Comparison of ENCODE assay signal across 16 mouse cellular contexts in genomic region chr5:3515477-3515876, GRCm38 (mm10).
"Had no signal": no experiment of that assay in that cellular context is flagged by ENCODE, and none has a peak within 500 bp of the region (broad histone marks: within the 10 kb centered on the region; RNA-seq: fewer than 3 reads in every experiment).

No protein-coding gene starts in this region.

- H3K27ac ChIP-seq: kidney, postnatal 0 days; limb, embryonic 12.5 days; midbrain, embryonic 13.5 days; neural tube, embryonic 12.5 days had no signal

- H3K36me3 ChIP-seq: limb, embryonic 12.5 days; midbrain, embryonic 13.5 days; neural tube, embryonic 12.5 days had no signal

- DNase-seq: kidney, adult 11 months; kidney, adult 9 months; layer of hippocampus, adult 9-11 months; lung, embryonic 14.5 days; lung, postnatal 10 days; lung, postnatal 4 days; retina, postnatal 1 day; right cerebral cortex, postnatal 4 days; spleen, adult 18-20 months; thymus, adult 18-20 months; thymus, postnatal 14 days had no signal

- H3K27me3 ChIP-seq: limb, embryonic 12.5 days; midbrain, embryonic 13.5 days; neural tube, embryonic 12.5 days had no signal

- H3K9me3 ChIP-seq: limb, embryonic 12.5 days; midbrain, embryonic 13.5 days; neural tube, embryonic 12.5 days had no signal

- H3K9ac ChIP-seq: limb, embryonic 12.5 days; lung, embryonic 14.5 days; midbrain, embryonic 13.5 days; neural tube, embryonic 12.5 days had no signal

- H3K4me2 ChIP-seq: limb, embryonic 12.5 days; lung, embryonic 14.5 days; midbrain, embryonic 13.5 days; neural tube, embryonic 12.5 days had no signal

- ATAC-seq: midbrain, embryonic 13.5 days had no signal

- H3K4me3 ChIP-seq: limb, embryonic 12.5 days; midbrain, embryonic 13.5 days; myocyte; neural tube, embryonic 12.5 days had no signal
